Mouse (Mus musculus) hindbrain, embryonic 10.5 days (tissue): ENCODE data around the gene Mpp1. TPM values are rescaled to one million over a fixed set of nuclear protein-coding genes. Genes with fewer than 3 reads are reported as not detected.
A peak's percentile ranks its signal among the peaks of the same experiment; 100 is the strongest.
"Not testable (repeated sequence)": the region's sequence is repeated elsewhere in the genome, so short reads cannot be mapped to it uniquely, and the experiment has no call there.

Source experiments
- DNase-seq: peaks from one replicate; pipeline ENCODE4 v3.0.0-alpha.2; 2017; ENCODE audit warnings: low spot score
- H3K27ac ChIP-seq: fragments of 300-500 bp; sonication (generic); 2 replicates; pipeline ENCODE4 v1.5.1; 2016; ENCODE audit warnings: mild to moderate bottlenecking, moderate library complexity
- H3K27me3 ChIP-seq: fragments of 300-500 bp; sonication (generic); 2 replicates; pipeline ENCODE4 v1.6.1; 2016; ENCODE audit warnings: mild to moderate bottlenecking; ENCODE audit not compliant: poor library complexity, insufficient read depth, severe bottlenecking
- H3K36me3 ChIP-seq: fragments of 300-500 bp; sonication (generic); 2 replicates; pipeline ENCODE4 v1.6.1; 2016; ENCODE audit warnings: mild to moderate bottlenecking, moderate library complexity
- H3K4me1 ChIP-seq: fragments of 300-500 bp; sonication (generic); replicated peaks from 2 replicates; pipeline ENCODE4 v1.6.1; 2016; ENCODE audit warnings: mild to moderate bottlenecking
- H3K4me3 ChIP-seq: fragments of 300-500 bp; sonication (generic); 2 replicates; pipeline ENCODE4 v1.5.1; 2016; ENCODE audit warnings: mild to moderate bottlenecking, moderate library complexity
- H3K9me3 ChIP-seq: fragments of 300-500 bp; sonication (generic); 2 replicates; pipeline ENCODE4 v1.6.1; 2016; ENCODE audit warnings: mild to moderate bottlenecking, moderate library complexity
- WGBS: fragments of 180-500 bp; shearing (Covaris S2); methylation state at CpG from one replicate; pipeline ENCODE4 v1.1.7; 2016; 5-methylcytosine and 5-hydroxymethylcytosine counted together
- polyA plus RNA-seq: library from polyadenylated mRNA; unstranded; fragments of >200 nt; fragmentation: Nextera tagmentation; extraction: Ambion mirVana; gene quantifications from 2 replicates; pipeline ENCODE4 v1.2.1, GENCODE M21; 2016

The Mpp1 gene
- 23.7 and 26.2 TPM in 2 replicates for polyA plus RNA-seq

DNA sequence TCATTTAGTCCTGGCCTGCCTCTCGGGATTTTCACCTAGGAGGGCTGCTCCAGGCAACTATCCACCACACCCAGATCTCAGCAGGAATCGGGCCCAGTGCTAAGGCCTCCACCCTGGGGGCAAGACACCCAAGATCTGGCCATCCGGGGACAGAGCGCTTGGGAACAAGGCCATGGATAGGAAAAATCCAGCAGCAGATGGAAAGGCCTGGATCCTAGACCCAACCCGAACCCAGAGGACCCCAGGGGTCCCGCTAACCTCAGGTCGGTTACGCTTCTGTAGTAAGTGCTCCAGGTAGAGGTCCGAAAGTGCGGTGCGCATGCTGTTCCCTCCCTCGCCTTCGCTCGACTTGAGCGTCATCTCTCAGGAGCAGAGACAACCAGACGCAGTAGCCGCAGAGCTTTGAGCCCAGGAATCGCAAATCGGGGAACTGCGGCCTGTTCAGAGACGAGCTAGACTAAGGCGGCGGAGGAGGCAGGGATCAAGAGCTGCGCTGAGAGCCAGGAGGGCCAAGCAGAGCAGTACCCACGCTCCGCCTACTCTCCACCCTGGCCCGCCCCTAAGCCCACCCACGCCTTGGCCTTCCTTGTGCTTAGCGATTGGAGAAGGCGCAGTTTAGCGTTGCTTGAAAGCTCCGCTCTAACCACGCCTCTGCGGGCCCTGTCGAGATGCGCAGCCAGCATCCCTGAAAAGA is at the start of gene Mpp1:
TSS of gene Mpp1 (minus strand) at position 550 of the 694 bp plus-strand sequence.
- H3K27me3 ChIP-seq, result no peaks in the 10 kb centered on the region
- 16% methylated on average over 36 of the region's 36 CpGs for WGBS
- peak; percentile 85 for DNase-seq

DNA sequence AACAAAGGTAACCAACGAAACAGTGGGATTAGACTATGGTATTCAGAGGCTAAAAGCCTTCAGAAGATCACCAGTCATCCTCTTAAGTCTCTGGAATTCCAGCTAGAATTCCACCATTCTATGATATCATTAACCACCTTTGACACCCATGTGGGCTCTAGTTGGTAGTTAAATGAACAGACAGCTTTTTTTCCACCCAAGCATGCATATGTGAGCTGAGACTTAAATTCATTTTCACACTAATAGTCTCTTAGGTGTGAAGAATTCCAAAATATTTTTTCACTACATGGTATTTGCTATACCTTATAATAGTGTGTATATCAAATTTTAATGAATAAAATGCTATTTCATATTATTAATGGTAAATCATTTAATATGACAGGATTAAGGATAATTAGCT is 32.9 kb upstream of the Mpp1 start, which contains the start of gene Smim9:
TSS of gene Smim9 (minus strand) at position 101 of the 400 bp plus-strand sequence.
- H3K9me3 ChIP-seq, result no peaks in the 10 kb centered on the region
- no peak for DNase-seq
- WGBS, result 74% methylated on average over 1 of the region's 1 CpGs

More for the DNA sequence above, at the start of gene Mpp1:
- Histone ChIP-seq H3K9me3 (no peaks in the 10 kb centered on the region), H3K4me3 (peak within 1 kb of the TSS; percentile 57), H3K4me1 (no peaks in the 10 kb centered on the region), H3K27ac (peak within 1 kb of the TSS; percentile 80), H3K36me3 (no peaks in the 10 kb centered on the region)

DNA sequence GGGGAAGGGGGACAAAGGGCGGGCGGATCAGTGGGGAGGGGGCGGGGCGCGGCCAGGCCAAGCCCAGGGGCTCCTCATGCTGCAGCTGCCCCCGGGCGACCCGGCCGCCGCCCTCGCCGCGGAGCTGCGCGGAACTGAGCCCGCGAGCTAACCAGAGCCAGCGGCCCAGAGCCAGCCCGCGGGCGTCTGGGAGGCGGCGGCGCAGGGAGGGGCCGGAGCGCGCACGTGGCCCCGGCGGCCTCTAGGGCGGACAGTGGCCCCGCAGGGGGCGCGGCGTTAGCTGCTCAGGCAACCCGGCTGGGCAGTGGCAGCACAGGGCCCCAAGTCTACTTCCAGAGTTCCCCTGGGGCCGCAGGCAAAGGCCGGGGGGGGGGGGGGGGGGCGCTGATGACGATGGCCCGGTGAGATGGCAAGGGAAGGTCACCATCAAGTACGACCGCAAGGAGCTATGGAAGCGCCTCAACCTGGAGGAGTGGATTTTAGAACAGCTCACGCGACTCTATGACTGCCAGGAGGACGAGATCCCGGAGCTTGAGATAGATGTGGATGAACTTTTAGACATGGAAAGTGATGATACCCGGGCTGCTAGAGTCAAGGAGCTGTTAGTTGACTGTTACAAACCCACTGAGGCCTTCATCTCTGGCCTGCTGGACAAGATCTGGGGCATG is 24.9 kb upstream of the Mpp1 start:
- H3K27ac ChIP-seq, result peak overlapping the region; percentile 80
- H3K4me3 ChIP-seq, result peak overlapping the region; percentile 49
- 25% methylated on average over 43 of the region's 49 CpGs for WGBS
- no peaks in the 10 kb centered on the region for H3K27me3 ChIP-seq
- no peaks in the 10 kb centered on the region for H3K4me1 ChIP-seq
- H3K9me3 ChIP-seq, result 0 out of 2 replicates have a peak, but pooled peaks cover 3% of the 10 kb centered on the region
- DNase-seq, result peak; percentile 58
- no peaks in the 10 kb centered on the region for H3K36me3 ChIP-seq

More for the DNA sequence above, 32.9 kb upstream of the Mpp1 start, which contains the start of gene Smim9:
- Histone ChIP-seq H3K4me1 (no peaks in the 10 kb centered on the region), H3K4me3 (no peak within 1 kb of the TSS), H3K27ac (no peak within 1 kb of the TSS), H3K36me3 (no peaks in the 10 kb centered on the region), H3K27me3 (no peaks in the 10 kb centered on the region)

DNA sequence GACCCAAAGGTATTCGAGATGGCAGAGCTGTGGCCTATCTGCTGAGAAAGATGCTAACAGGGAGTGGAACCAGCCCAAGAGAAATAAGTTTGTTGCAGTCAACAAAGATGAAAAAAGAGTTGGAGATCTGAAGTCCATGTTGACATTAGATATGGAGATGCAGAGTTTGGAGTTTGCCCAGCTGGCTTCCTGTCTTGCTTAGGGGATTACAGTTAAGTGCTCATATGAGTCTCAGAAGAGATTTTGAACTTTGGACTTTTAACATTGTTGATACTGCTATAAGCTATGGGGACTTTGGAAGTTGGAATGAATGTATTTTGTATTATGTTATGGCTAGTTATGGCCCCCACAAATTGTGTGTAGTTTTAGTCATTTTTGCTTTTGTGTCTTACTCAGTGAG is 21.4 kb upstream of the Mpp1 start:
- Histone ChIP-seq H3K4me1 (no peaks in the 10 kb centered on the region), H3K9me3 (0 out of 2 replicates have a peak, but pooled peaks cover 3% of the 10 kb centered on the region), H3K4me3 (no peak overlapping the region), H3K27me3 (no peaks in the 10 kb centered on the region), H3K27ac (no peak overlapping the region), H3K36me3 (no peaks in the 10 kb centered on the region)
- DNase-seq, result no peak
- WGBS, result 56% methylated on average over 1 of the region's 1 CpGs

DNA sequence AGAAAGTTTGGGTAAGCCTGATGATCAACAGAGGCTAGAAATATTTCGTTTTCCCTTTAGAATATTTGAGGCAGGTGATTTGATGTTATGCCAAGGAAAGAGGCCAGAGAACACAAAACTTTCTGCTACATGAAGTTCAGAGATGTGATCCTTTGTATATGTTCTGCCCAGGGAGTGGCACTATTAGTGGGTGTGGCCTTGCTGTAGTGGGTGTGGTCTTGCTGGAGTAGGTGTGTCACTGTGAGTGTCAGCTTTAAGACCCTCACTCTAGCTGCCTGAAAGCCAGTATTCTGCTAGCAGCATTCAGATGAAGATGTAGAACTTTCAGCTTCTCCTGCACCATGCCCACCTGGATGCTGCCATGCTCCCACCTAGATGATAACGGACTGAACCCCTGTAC is 19.5 kb upstream of the Mpp1 start:
- DNase-seq, result no peak
- H3K4me1 ChIP-seq, result no peaks in the 10 kb centered on the region
- H3K9me3 ChIP-seq, result no peaks in the 10 kb centered on the region
- H3K4me3 ChIP-seq, result no peak overlapping the region
- H3K27me3 ChIP-seq, result no peaks in the 10 kb centered on the region
- H3K27ac ChIP-seq, result no peak overlapping the region
- 86% methylated on average over 2 of the region's 2 CpGs for WGBS
- no peaks in the 10 kb centered on the region for H3K36me3 ChIP-seq

DNA sequence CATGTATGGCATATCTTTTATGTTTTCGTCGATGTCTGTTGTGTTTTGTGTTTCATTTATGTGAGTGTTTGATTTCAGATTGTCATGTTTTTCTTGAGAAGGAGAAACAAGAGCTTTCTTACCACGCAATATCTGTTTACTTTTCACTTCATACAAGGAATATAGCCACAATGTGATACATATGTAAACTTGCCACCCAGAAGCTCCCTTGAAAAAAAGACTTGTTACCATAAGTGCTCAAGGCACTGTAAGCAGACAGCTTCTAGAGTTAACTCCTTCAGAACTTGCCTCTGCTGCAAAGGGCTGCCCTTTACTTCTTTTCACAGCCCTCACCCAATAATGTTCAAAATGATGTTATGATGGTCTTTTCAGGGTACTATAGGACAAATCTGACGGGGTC is 17.6 kb upstream of the Mpp1 start:
- no peak for DNase-seq
- Histone ChIP-seq H3K4me1 (no peaks in the 10 kb centered on the region), H3K27me3 (no peaks in the 10 kb centered on the region), H3K27ac (no peak overlapping the region), H3K9me3 (no peaks in the 10 kb centered on the region), H3K4me3 (no peak overlapping the region), H3K36me3 (no peaks in the 10 kb centered on the region)
- WGBS, result 88% methylated on average over 4 of the region's 4 CpGs

DNA sequence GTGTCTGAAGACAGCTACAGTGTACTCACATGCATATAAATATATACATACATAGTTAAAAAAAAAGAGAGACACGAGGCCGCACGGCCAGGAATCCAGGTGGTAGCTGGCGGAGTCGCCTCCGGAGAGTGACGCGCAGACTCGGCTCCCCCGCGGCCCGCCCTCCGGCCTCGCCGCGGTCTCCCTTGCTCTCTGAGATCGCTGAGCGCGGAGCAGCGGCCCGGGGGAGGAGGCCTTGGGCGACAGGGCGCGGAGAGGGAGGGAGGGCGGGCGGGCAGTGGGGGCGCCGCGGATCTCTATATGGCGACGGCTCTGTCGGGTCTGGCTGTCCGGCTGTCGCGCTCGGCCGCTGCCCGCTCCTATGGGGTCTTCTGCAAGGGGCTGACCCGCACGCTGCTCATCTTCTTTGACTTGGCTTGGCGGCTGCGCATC is 12.3 kb upstream of the Mpp1 start:
- peak; percentile 12 for DNase-seq
- not testable (repeated sequence) for H3K27me3 ChIP-seq, H3K4me1 ChIP-seq, H3K9me3 ChIP-seq, H3K27ac ChIP-seq, H3K36me3 ChIP-seq
- 27% methylated on average over 33 of the region's 42 CpGs for WGBS
- peak overlapping the region; percentile 47 for H3K4me3 ChIP-seq

DNA sequence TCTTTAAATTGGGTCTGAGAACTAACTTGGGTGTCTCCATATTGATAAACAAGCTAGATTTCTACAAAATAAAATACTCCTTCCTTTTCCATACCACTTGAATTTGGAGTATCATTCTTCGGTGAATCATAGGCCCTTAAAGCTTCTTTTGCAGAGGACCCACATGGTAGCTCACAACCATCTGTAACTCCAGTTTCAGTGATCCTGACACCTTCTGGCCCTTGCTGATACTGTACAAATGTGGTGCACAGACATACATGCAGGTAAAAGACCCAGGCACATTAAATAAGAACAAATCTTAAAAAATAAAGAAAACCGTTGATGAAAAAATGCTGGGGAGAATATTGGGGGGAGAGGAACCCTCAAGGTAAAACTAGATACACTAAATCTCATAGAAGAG is 7.4 kb upstream of the Mpp1 start:
- H3K27me3 ChIP-seq, result no peaks in the 10 kb centered on the region
- DNase-seq, result no peak
- WGBS, result 96% methylated on average over 2 of the region's 2 CpGs
- H3K9me3 ChIP-seq, result no peaks in the 10 kb centered on the region
- H3K36me3 ChIP-seq, result no peaks in the 10 kb centered on the region
- H3K4me1 ChIP-seq, result no peaks in the 10 kb centered on the region
- no peak overlapping the region for H3K4me3 ChIP-seq
- H3K27ac ChIP-seq, result no peak overlapping the region

DNA sequence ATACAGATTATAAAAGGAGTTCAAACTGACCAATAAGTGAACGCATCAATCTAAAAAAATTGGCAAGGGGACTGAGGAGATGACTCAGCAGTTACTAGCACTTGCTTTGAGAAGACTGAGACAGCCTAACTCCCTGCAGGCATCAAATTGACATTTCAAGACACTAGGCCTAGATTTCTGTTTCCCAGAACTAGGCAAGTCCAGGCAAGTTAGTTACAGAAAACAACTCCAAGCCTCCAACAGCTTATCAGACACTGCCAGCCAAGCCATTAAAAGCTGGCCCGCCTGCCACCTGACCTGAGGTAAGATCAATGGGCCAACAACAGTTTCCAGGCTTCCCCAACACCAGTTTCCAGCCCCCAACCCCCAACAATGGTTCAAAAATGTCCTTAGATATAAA is 6.9 kb upstream of the Mpp1 start:
- no peaks in the 10 kb centered on the region for H3K4me1 ChIP-seq
- H3K36me3 ChIP-seq, result no peaks in the 10 kb centered on the region
- H3K4me3 ChIP-seq, result no peak overlapping the region
- no peak overlapping the region for H3K27ac ChIP-seq
- WGBS, result 82% methylated on average over 2 of the region's 2 CpGs
- H3K9me3 ChIP-seq, result no peaks in the 10 kb centered on the region
- DNase-seq, result no peak
- no peaks in the 10 kb centered on the region for H3K27me3 ChIP-seq

DNA sequence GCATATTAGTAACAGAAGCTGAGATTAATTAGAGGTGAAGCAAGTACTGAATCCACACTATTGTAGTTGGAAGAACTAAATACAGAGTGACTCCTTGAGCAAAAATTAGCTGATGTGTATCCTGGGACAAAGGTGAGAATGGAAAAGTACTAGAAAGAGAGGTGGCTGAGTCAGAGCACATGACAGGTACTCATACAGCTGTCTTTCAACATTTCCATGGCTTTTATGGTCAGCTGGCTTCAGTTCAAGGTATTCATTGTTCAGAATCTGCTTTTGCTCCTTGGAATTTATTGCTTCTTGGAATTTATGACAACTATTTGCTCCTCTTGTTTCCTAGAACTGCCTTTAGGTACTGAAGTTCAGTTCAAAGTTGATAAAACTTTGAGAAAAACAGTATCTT is 6.1 kb upstream of the Mpp1 start:
- Histone ChIP-seq H3K4me3 (no peak overlapping the region), H3K4me1 (no peaks in the 10 kb centered on the region), H3K27me3 (no peaks in the 10 kb centered on the region), H3K36me3 (no peaks in the 10 kb centered on the region), H3K27ac (no peak overlapping the region), H3K9me3 (no peaks in the 10 kb centered on the region)
- DNase-seq, result no peak

DNA sequence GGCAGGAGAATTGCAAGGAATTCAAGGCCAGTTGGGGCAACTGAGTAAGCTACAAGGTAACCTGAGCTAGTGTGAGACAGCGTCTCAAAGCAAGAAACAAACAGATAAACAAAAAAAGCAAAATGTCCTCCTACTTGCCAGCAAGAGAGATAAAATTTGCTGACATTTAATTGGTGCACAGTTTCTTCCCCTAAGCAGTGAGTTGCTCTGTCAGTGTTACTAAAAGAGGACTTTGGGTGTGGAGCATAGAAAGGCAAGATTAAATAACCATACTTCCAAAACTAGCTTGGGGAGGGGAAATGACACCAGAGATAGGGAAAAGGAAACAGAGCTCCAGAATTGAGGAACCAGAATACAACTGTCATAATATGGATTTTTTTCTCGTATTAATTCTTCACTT is 1.3 kb downstream of the Mpp1 start:
- no peak for DNase-seq
- Histone ChIP-seq H3K36me3 (no peaks in the 10 kb centered on the region), H3K27ac (no peak overlapping the region), H3K27me3 (no peaks in the 10 kb centered on the region), H3K4me1 (no peaks in the 10 kb centered on the region), H3K4me3 (no peak overlapping the region), H3K9me3 (no peaks in the 10 kb centered on the region)
- 69% methylated on average over 2 of the region's 2 CpGs for WGBS

DNA sequence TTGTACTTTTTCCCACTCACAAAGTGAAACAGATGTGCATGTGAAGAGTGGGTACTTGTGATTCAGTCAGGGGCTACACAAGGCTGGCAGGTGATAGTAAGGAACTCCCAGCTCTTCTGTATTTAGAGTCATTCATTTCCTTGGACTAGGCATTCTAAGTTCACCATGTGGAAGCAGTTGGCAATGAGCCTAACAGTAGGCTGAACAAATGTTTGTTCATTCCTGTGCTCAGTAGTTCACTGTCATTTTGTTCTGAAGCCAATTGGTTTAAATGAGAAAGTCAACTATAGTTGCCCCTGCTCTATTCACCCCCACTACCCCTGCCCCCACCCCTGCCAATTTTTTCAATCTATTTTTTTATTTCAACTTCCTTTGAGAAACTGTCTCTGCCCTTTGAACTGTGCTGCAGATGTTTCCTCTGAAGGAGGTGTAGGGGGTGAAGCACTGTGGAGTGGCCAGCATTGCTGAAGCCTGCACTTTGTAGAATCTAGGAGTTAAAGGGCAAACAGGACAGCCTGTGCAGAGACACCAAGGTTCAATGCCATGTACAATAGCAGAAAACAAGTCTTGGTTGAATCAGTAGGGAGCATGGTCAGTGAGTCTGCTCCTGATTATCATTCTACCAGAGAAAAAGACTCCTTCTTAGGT is 2.4 kb downstream of the Mpp1 start:
- no peaks in the 10 kb centered on the region for H3K36me3 ChIP-seq
- H3K9me3 ChIP-seq, result no peaks in the 10 kb centered on the region

DNA sequence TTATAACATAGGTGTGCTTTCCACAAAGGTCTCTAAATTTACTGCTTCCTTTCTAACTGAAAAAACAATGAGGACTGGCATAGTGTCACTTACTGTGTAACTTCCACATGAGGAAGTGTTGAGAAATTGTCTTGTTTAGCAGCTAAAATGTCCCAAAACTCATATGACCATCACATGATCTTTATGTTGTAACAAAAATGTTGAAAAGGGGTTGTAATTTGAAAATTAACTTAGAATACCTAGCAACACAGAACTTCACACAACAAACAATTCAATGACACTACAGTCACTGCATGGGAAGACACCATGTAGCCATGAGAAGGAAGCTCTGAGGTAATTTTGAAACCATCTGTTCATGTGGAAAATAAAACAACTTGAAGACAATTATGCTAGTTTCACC is 3.9 kb downstream of the Mpp1 start:
- Histone ChIP-seq H3K27me3 (no peaks in the 10 kb centered on the region), H3K27ac (no peak overlapping the region), H3K36me3 (no peaks in the 10 kb centered on the region), H3K4me1 (no peaks in the 10 kb centered on the region), H3K4me3 (no peak overlapping the region), H3K9me3 (no peaks in the 10 kb centered on the region)
- no peak for DNase-seq

More for the DNA sequence above, 2.4 kb downstream of the Mpp1 start:
- Histone ChIP-seq H3K27me3 (no peaks in the 10 kb centered on the region), H3K4me1 (no peaks in the 10 kb centered on the region), H3K4me3 (no peak overlapping the region), H3K27ac (no peak overlapping the region)
- DNase-seq, result no peak
